Mouse (Mus musculus) cerebellum, adult 2 months (tissue): ENCODE results near the gene Sqstm1.

Source experiments
- CTCF ChIP-seq: fragments of 200-500 bp; IDR thresholded peaks from 2 replicates; pipeline ENCODE4 v1.5.1; 2011; ENCODE audit warnings: low read depth, mild to moderate bottlenecking, control low read depth, low read length, moderate library complexity, borderline replicate concordance; ENCODE audit not compliant: insufficient read depth
- POLR2A ChIP-seq: fragments of 200-500 bp; IDR thresholded peaks from 2 replicates; pipeline ENCODE4 v1.6.1; 2011; ENCODE audit warnings: low read length, control low read depth, borderline replicate concordance; ENCODE audit not compliant: insufficient read depth

- TF ChIP-seq POLR2A: no peak
- TF ChIP-seq CTCF: no peak
Measured at GRCm38 (mm10) chr11:50194070-50194469, 16.6 kb downstream of the Sqstm1 start.
